Mouse (Mus musculus): ENCODE measurements around the gene Ralgps1. TPM values are rescaled to one million over a fixed set of nuclear protein-coding genes. Genes with fewer than 3 reads are reported as not detected.
"Not testable (repeated sequence)": the region's sequence is repeated elsewhere in the genome, so short reads cannot be mapped to it uniquely, and the experiment has no call there.

The Ralgps1 gene
- polyA plus RNA-seq, 1 experiment from 2014 or later = 13.7 TPM

GRCm38 (mm10) chr2:33328941-33329340 lies 42.3 kb downstream of the Ralgps1 start:
- in situ Hi-C loops (cut with MboI; ENCODE audit: low pct_unique_long_range_greater_than_20kb) = no loop called here
- H3K27me3 ChIP-seq = no peaks in the 10 kb centered on the region

GRCm38 (mm10) chr2:33325359-33325758 lies 45.9 kb downstream of the Ralgps1 start:
- CTCF ChIA-PET = interaction anchor here (1.2 kb wide), 2 partner anchors 9 to 21 kb away, joined by 3 to 4 read pairs; no protein-coding TSS in a partner anchor
- ATAC-seq (no peak), DNase-seq (ENCODE audit: low read depth, low spot score) (no peak)
- POLR2A ChIA-PET = no interaction called here
- in situ Hi-C loops (cut with MboI; ENCODE audit: low pct_unique_long_range_greater_than_20kb) = no loop called here
- TF ChIP-seq CTCF (IDR thresholded peaks at IDR 0.05) = no peak
- no peaks in the 10 kb centered on the region for H3K27me3 ChIP-seq

More at GRCm38 (mm10) chr2:33328941-33329340, 42.3 kb downstream of the Ralgps1 start:
- ChIA-PET POLR2A (interaction anchor here (1.6 kb wide), 1 partner anchor 18 kb away, joined by 4 read pairs; no protein-coding TSS in a partner anchor), CTCF (interaction anchor here (1.0 to 1.1 kb wide), 2 partner anchors 11 to 18 kb away, joined by 4 to 5 read pairs; no protein-coding TSS in a partner anchor)
- TF ChIP-seq CTCF (IDR thresholded peaks at IDR 0.05) = peak; percentile 64
- DNase-seq (ENCODE audit: low read depth, low spot score) (no peak), ATAC-seq (no peak)

- ATAC-seq = no peak
- no peak for TF ChIP-seq CTCF (IDR thresholded peaks at IDR 0.05)
These were observed 47.3 kb downstream of the Ralgps1 start for GRCm38 (mm10) chr2:33323799-33324595.

GRCm38 (mm10) chr2:33323043-33323625 lies 48.2 kb downstream of the Ralgps1 start:
- POLR2A ChIA-PET; ATAC-seq; DNase-seq (ENCODE audit: low read depth, low spot score); H3K27me3 ChIP-seq; in situ Hi-C loops (cut with MboI; ENCODE audit: low pct_unique_long_range_greater_than_20kb): not testable (repeated sequence)
- CTCF ChIA-PET = interaction anchor here (1.3 to 1.6 kb wide), 3 partner anchors 25 to 36 kb away, joined by 3 to 5 read pairs (median 4); no protein-coding TSS in a partner anchor

More at GRCm38 (mm10) chr2:33323799-33324595, 47.3 kb downstream of the Ralgps1 start:
- in situ Hi-C loops (cut with MboI; ENCODE audit: low pct_unique_long_range_greater_than_20kb) = no loop called here
- CTCF ChIA-PET = interaction anchor here (1.3 to 1.6 kb wide), 3 partner anchors 24 to 35 kb away, joined by 3 to 5 read pairs (median 4); no protein-coding TSS in a partner anchor
- no peaks in the 10 kb centered on the region for H3K27me3 ChIP-seq
- no peak for DNase-seq (ENCODE audit: low read depth, low spot score)
- POLR2A ChIA-PET = no interaction called here

- H3K27me3 ChIP-seq = no peaks in the 10 kb centered on the region
- in situ Hi-C loops (cut with MboI; ENCODE audit: low pct_unique_long_range_greater_than_20kb) = no loop called here
- ChIA-PET CTCF (interaction anchor here (7.4 kb wide), 1 partner anchor 27 kb away, joined by 62 read pairs; no protein-coding TSS in a partner anchor), POLR2A (no interaction called here)
- no peak for TF ChIP-seq CTCF (IDR thresholded peaks at IDR 0.05)
- DNase-seq (ENCODE audit: low read depth, low spot score) (no peak), ATAC-seq (no peak)
These were observed 49.6 kb downstream of the Ralgps1 start for GRCm38 (mm10) chr2:33321641-33322040.

- H3K27me3 ChIP-seq = no peaks in the 10 kb centered on the region
- ChIA-PET POLR2A (interaction anchor here (1.0 kb wide), 1 partner anchor 9 kb away, joined by 3 read pairs; no protein-coding TSS in a partner anchor), CTCF (interaction anchor here (1.5 to 7.4 kb wide), 2 partner anchors 9 to 28 kb away, joined by 6 to 62 read pairs; no protein-coding TSS in a partner anchor)
- no peak for DNase-seq (ENCODE audit: low read depth, low spot score)
- in situ Hi-C loops (cut with MboI; ENCODE audit: low pct_unique_long_range_greater_than_20kb) = no loop called here
- no peak for ATAC-seq
- TF ChIP-seq CTCF (IDR thresholded peaks at IDR 0.05) = no peak
These were observed 50.3 kb downstream of the Ralgps1 start for GRCm38 (mm10) chr2:33321031-33321430.

GRCm38 (mm10) chr2:33320568-33320967 lies 50.7 kb downstream of the Ralgps1 start:
- no peaks in the 10 kb centered on the region for H3K27me3 ChIP-seq
- ChIA-PET POLR2A (interaction anchor here (1.0 kb wide), 1 partner anchor 10 kb away, joined by 3 read pairs; no protein-coding TSS in a partner anchor), CTCF (interaction anchor here (1.5 to 7.4 kb wide), 2 partner anchors 9 to 28 kb away, joined by 6 to 62 read pairs; no protein-coding TSS in a partner anchor)
- in situ Hi-C loops (cut with MboI; ENCODE audit: low pct_unique_long_range_greater_than_20kb) = no loop called here
- no peak for DNase-seq (ENCODE audit: low read depth, low spot score)
- no peak for TF ChIP-seq CTCF (IDR thresholded peaks at IDR 0.05)
- ATAC-seq = peak; percentile 13

- ChIA-PET CTCF (interaction anchor here (0.9 to 7.4 kb wide), 5 partner anchors 10 to 99 kb away, joined by 3 to 62 read pairs (median 3); no protein-coding TSS in a partner anchor), POLR2A (interaction anchor here (0.6 to 1.0 kb wide), 3 partner anchors 10 to 1095 kb away, joined by 3 read pairs; no protein-coding TSS in a partner anchor)
- DNase-seq (ENCODE audit: low read depth, low spot score) = no peak
- H3K27me3 ChIP-seq = no peaks in the 10 kb centered on the region
- in situ Hi-C loops (cut with MboI; ENCODE audit: low pct_unique_long_range_greater_than_20kb) = loop anchor here (5.0 to 10.0 kb wide), 4 partner anchors 32 to 165 kb away; no protein-coding TSS in a partner anchor
- ATAC-seq = no peak
- TF ChIP-seq CTCF (IDR thresholded peaks at IDR 0.05) = no peak
These were observed 51.4 kb downstream of the Ralgps1 start for GRCm38 (mm10) chr2:33319934-33320333.

- TF ChIP-seq CTCF (IDR thresholded peaks at IDR 0.05) = no peak
- in situ Hi-C loops (cut with MboI; ENCODE audit: low pct_unique_long_range_greater_than_20kb) = loop anchor here (5.0 to 10.0 kb wide), 4 partner anchors 33 to 165 kb away; no protein-coding TSS in a partner anchor
- no peaks in the 10 kb centered on the region for H3K27me3 ChIP-seq
- ChIA-PET POLR2A (interaction anchor here (1.0 kb wide), 1 partner anchor 24 kb away, joined by 3 read pairs; no protein-coding TSS in a partner anchor), CTCF (interaction anchor here (0.9 to 7.4 kb wide), 5 partner anchors 22 to 98 kb away, joined by 3 to 62 read pairs (median 3); no protein-coding TSS in a partner anchor)
- ATAC-seq (no peak), DNase-seq (ENCODE audit: low read depth, low spot score) (no peak)
These were observed 51.8 kb downstream of the Ralgps1 start for GRCm38 (mm10) chr2:33319455-33319854.

GRCm38 (mm10) chr2:33318491-33318964 lies 52.8 kb downstream of the Ralgps1 start:
- ChIA-PET CTCF (interaction anchor here (1.0 to 7.4 kb wide), 6 partner anchors 11 to 163 kb away, joined by 3 to 62 read pairs (median 4); no protein-coding TSS in a partner anchor), POLR2A (no interaction called here)
- ATAC-seq = no peak
- in situ Hi-C loops (cut with MboI; ENCODE audit: low pct_unique_long_range_greater_than_20kb) = loop anchor here (5.0 to 10.0 kb wide), 4 partner anchors 34 to 164 kb away; no protein-coding TSS in a partner anchor
- H3K27me3 ChIP-seq = no peaks in the 10 kb centered on the region
- TF ChIP-seq CTCF (IDR thresholded peaks at IDR 0.05) = no peak
- no peak for DNase-seq (ENCODE audit: low read depth, low spot score)
